Mouse (Mus musculus): ENCODE measurements around the gene Tex101.

DNA sequence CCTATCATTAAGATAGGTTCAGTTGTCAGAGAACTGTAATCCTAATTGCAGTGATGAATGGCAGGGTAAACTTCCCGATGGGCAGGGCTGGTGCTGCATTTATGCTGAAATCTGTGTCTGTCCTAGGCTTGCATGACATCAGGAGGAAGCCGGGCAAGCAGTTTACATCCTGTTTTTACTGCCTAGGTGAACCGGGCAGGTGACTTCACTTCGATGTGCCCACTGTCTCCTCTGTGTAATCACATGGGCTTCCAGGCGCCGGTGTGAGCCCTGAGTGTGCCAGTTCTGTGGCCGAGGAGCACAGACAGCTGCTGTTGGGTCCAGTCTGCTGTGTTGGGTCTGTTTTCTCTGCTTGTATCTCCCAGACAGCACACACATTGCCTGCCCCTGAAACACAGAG is 30.0 kb downstream of the Tex101 start:
- no peak for TF ChIP-seq CTCF (IDR thresholded peaks at IDR 0.05; ENCODE audit: insufficient read depth, low read depth, low read length)
- TF ChIP-seq POLR2A (IDR thresholded peaks at IDR 0.05; ENCODE audit: insufficient read depth, low read depth, low read length) = no peak

Measured in olfactory bulb, adult 2 months (tissue).